Mouse (Mus musculus) thymus, postnatal 25 days (tissue): ENCODE measurements around the gene Acadl.

Source experiments
- DNase-seq: peaks from one replicate; pipeline ENCODE4 v3.0.0; 2022

The Acadl gene

GRCm38 (mm10) chr1:66862712-66863511, at the start of gene Acadl:
TSS of gene Acadl (minus strand) at chr1:66863277.
- DNase-seq = peak; percentile 72

DNA sequence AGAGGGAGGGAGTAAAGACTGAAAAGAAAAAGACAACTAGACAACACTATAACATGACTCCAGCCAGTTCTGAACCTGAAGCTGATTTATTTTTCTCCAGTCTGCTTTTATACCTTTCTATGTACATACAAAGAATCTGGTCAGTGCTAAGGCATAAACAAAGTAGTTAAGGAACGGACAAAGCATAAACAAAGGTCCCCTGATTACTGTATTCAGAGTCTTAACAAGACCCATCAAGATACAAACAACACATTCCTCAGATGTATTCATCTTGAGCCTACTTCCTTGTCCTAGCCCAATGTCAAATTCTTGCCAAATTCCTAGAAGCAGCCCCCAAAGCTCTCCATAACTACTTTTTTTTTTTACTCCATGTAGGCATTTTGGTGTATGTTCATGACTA, 49.2 kb upstream of the Acadl start:
- no peak for DNase-seq

- DNase-seq = no peak
Measured at GRCm38 (mm10) chr1:66902566-66902965, 39.5 kb upstream of the Acadl start.

GRCm38 (mm10) chr1:66900946-66901345, 37.9 kb upstream of the Acadl start:
- no peak for DNase-seq

GRCm38 (mm10) chr1:66898261-66898660, 35.2 kb upstream of the Acadl start:
- DNase-seq = no peak

GRCm38 (mm10) chr1:66896556-66896955, 33.5 kb upstream of the Acadl start:
- DNase-seq = no peak

DNA sequence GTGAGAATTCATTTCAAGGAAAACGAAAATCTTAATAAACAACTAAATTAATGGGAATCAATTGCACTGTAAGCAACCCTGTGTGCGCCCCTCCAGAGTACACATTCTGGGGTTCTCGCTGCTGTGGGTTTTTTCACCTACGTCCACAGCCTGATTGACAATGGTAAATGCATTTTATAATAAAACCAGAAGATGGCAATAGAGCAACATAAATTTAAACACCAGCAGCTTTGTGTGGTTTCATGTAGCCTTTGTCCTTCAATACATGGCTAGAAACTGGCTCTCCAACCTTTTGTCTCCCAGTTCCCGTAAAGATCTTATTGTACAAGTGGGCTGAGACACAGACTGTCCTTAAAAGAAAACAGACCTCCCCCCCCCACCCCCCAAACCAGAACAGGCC, 33.0 kb upstream of the Acadl start:
- no peak for DNase-seq

GRCm38 (mm10) chr1:66895837-66896118, 32.7 kb upstream of the Acadl start:
- DNase-seq = peak; percentile 11

GRCm38 (mm10) chr1:66895093-66895836, 32.2 kb upstream of the Acadl start:
- no peak for DNase-seq

GRCm38 (mm10) chr1:66887175-66887574, 24.1 kb upstream of the Acadl start:
- DNase-seq = no peak

GRCm38 (mm10) chr1:66880217-66880616, 17.1 kb upstream of the Acadl start:
- no peak for DNase-seq

- no peak for DNase-seq
Measured at GRCm38 (mm10) chr1:66874740-66875139, 11.7 kb upstream of the Acadl start.

GRCm38 (mm10) chr1:66871591-66871990, 8.5 kb upstream of the Acadl start:
- DNase-seq = no peak

DNA sequence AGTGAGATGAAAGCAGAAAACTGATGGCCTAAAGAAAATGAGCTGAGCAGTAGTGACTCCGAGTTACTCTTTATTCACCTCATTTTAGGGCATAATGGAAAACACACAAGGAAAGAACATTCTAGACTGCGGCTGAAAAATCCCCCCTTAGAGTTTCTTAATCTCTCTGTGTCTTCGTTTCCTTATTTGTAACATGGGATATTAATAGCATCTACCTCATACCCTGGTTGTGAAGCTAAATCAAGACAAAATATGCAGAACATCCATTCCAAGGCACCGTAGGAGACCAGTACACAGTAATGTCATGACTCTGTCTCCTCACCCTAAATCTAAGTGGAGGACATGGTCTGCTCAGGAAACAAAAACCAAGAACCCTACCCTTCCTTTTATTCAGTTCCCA, 2.6 kb upstream of the Acadl start:
- no peak for DNase-seq

DNA sequence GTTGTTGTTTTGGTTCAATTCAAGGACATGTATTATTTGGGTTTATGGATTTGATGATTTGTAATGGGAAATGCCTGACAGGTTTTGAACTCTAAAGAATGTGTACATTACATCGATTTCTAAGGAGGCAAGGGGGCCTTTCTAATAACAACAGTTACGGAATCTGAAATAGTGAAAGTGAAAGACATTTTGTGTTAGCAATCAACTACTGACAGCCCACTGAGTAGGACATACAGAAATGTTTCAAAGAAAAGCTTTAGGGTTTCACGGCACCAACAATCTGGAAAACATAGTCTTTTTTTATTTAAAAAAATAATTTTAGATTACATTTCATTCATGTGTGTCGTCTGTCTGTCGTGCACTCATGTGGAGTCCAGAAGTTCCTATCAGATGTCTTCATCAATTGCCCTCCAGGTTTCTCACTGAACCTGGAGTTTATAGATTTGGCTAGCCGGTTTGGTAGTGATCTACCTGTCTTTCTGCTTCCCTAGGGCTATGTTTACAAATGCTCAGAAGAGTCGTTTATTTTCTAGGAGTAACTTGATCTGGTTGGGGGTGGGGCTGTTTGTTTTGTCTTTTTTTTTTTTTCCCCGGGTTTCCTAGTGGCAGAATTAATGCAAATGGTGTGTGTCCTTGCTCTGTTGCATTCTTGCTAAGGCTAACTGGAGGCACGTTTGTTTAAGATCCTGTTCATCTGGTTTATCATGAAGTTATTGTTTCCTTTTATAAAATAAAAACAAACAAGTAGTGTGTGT, 841 bp upstream of the Acadl start:
- DNase-seq = no peak

DNA sequence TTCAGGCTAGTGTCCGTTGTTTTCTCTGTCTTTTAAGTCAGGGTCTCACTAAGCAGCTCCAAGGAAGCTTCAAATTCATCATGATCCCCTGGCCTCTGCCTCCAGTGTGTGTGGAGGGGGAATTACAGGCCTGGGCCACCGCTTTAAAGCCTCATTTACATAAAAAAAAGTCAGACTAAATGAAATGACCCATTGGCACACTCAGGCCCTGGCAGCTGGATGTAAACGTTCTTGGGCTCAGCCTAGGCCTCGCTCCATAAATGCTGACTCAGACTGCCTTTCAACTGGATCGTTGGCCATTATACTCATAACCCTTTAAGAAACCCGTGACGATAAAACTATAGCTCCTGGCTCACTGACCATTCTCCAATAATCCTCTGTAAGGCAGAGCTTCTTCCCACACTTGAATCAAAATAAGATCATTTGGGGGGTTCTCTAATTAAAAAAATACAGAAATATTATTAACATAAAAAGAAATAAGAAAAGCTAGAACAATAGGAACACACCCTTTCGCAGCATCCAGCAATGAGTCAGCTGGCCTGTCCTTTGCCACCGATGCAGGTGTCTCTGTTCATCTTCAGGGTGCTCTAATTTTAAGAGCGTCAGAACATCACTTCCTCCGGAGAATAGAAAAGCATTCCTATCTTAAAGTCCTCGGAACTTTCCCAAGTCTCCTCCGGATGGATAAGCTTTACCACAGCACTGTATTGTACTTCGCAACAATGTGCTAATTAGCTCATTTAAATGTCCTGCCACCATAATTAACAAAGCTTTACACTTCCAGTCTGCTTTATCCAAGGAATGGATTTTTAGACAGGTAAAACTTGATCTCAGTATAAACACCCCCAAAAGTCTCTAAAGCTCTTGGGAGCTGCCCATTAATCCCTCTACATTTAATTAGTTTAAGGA, 1.1 kb downstream of the Acadl start:
- DNase-seq = no peak

- DNase-seq = peak; percentile 43
Measured at GRCm38 (mm10) chr1:66847506-66847905, 15.6 kb downstream of the Acadl start.

DNA sequence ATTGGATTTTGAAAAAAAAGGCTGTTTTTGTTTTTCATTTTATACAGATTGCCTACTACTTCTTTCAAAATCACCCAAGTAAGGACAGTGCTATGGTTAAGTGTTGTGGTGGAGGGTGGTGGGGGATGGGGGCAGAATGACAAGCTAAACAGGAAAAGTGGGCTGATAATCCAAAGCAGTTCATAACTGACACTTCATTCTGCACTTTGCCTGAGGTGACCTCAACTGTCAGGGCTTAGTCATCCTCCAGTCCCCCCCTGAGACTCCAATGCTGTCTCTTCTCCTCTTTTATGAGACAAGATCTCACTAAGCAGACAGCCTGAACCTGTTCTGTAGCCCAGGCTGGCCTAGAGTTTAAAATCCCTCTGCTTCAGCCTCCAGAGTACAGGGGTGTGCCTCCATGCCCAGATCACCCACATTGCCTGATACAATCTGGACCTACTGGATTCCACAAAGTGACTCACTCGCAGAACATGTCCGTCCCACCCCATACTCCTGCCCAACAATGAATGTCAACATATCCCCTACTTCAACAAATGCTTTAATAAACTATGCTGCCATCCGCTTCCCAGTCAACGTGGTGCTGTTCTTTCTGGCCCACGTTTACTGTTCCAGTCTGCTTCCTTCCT, 17.3 kb downstream of the Acadl start:
- DNase-seq = no peak

- DNase-seq = no peak
Measured at GRCm38 (mm10) chr1:66841938-66842337, 21.1 kb downstream of the Acadl start.

- no peak for DNase-seq
Measured at GRCm38 (mm10) chr1:66841510-66841909, 21.6 kb downstream of the Acadl start.

DNA sequence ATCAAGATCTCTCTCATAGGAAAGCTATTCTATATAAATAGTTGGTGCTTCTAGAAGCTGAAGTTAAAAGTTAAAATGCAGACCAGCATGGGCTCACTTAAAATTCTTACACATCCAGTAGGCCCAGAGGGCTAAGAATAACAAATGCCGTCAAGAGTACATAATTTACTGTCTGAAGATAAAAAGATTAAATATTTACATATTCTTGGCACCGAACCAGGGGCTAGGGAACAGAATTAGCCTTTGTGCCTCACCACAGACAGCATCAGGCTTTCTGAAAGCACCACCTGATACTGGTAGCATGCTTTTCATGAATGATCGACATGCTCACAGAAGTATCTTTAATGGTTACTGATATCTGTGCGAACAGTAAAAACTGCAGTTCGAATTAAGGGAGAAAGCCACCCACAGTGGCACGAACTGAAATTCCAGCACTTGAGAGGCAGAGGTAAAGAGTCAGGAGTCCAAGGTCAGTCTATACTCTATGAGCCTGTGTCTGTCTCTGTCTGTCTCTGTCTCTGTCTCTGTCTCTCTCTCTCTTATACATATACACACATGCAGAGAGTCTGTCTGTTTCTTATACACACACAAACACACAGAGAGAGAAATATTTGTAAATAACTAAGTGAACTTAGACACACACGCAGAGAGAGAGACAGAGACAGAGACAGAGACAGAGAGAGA, 23.2 kb downstream of the Acadl start:
- DNase-seq = no peak

DNA sequence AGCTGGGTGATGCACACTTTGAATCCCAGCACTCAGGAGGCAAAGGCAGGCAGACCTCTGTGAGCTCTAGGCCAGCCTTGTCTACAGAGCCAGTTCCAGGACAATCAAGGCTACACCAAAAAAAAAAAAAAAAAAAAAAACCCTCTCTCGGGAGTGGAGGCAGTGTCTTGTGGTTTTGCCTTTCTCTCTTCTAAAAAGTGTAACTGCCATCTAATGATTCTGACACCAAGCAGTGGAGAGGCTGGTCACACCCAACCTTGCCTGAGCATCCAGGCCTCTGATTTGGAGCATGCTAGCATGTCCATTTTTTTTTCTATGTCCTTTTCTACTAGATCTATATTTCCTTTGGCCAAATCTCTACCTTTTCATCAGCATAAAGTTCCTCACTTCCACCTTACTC, 23.9 kb downstream of the Acadl start:
- DNase-seq = no peak
